15 mouse cellular contexts compared by ENCODE assay signal in genomic region chr8:127076511-127076910, GRCm38 (mm10). TPM values are rescaled to one million over a fixed set of nuclear protein-coding genes. Genes with fewer than 3 reads are reported as not detected.
DNase-seq lines count a peak whose midpoint lies in the region; ATAC-seq and TF ChIP-seq lines count a peak whose summit lies in the region.
"Had no signal": no experiment of that assay in that cellular context is flagged by ENCODE, and none has a peak within 500 bp of the region (broad histone marks: within the 10 kb centered on the region; RNA-seq: fewer than 3 reads in every experiment).

No protein-coding gene starts in this region.

- intact Hi-C loops in gastrocnemius, postnatal 14 days (cut with DNase I; ENCODE audit: low total_unique reads) = no loop called here

- H3K4me3 ChIP-seq in lung, embryonic 15.5 days = no peak overlapping the region
- H3K4me3 ChIP-seq in cerebellum, adult 2 months (replicated peaks; ENCODE audit: insufficient read depth, low read depth, low read length) = no peak overlapping the region
- H3K4me3 ChIP-seq: heart, embryonic 10.5 days; hindbrain, embryonic 10.5 days; limb, embryonic 12.5 days had no signal

- H3K9me3 ChIP-seq in lung, embryonic 15.5 days = no peaks in the 10 kb centered on the region
- H3K9me3 ChIP-seq: heart, embryonic 10.5 days; hindbrain, embryonic 10.5 days; limb, embryonic 12.5 days had no signal

- no peak overlapping the region for H3K9ac ChIP-seq in lung, embryonic 15.5 days
- H3K9ac ChIP-seq: forebrain, postnatal 0 days; limb, embryonic 12.5 days had no signal

- WGBS in lung, embryonic 15.5 days = 58% methylated on average over 7 of the region's 7 CpGs
- WGBS in cerebellum, adult 2 months = 91% methylated on average over 7 of the region's 7 CpGs

- H3K4me2 ChIP-seq in lung, embryonic 15.5 days = no peak overlapping the region
- H3K4me2 ChIP-seq: limb, embryonic 12.5 days had no signal

- no peaks in the 10 kb centered on the region for H3K27me3 ChIP-seq in lung, embryonic 15.5 days
- H3K27me3 ChIP-seq in cerebellum, adult 2 months (ENCODE audit: control insufficient read depth, insufficient read depth, low read length) = no peaks in the 10 kb centered on the region
- H3K27me3 ChIP-seq: limb, embryonic 12.5 days; Patski had no signal

- no peak for TF ChIP-seq POLR2A in cerebellum, adult 2 months (IDR thresholded peaks at IDR 0.05; ENCODE audit: borderline replicate concordance, insufficient read depth, low read length)

- peak; percentile 41 for DNase-seq in urinary bladder, postnatal 14 days (ENCODE audit: low spot score)
- no peak for DNase-seq in urinary bladder, postnatal 10 days (ENCODE audit: low spot score)
- DNase-seq in kidney, postnatal 25 days = peak; percentile 75 to 89
- DNase-seq in gastrocnemius, postnatal 14 days = no peak
- DNase-seq in cerebellum, adult 2 months = no peak
- no peak for DNase-seq in gastrocnemius, postnatal 10 days
- DNase-seq: cerebellum, adult 9-10 months; forebrain, postnatal 0 days; thymus, adult 18-20 months had no signal

- peaks cover 65% of the 10 kb centered on the region for H3K4me1 ChIP-seq in lung, embryonic 15.5 days
- no peaks in the 10 kb centered on the region for H3K4me1 ChIP-seq in cerebellum, adult 2 months (ENCODE audit: control insufficient read depth, insufficient read depth, low read length)

- TF ChIP-seq CTCF in cerebellum, adult 2 months (IDR thresholded peaks at IDR 0.05; ENCODE audit: borderline replicate concordance, insufficient read depth, low read depth, low read length) = no peak

- no peaks in the 10 kb centered on the region; the same call in 1 of the 2 replicates for H3K36me3 ChIP-seq in lung, embryonic 15.5 days
- H3K36me3 ChIP-seq: heart, embryonic 10.5 days; hindbrain, embryonic 10.5 days; limb, embryonic 12.5 days had no signal

- H3K27ac ChIP-seq in lung, embryonic 15.5 days = no peak overlapping the region; the same call in 1 of the 2 replicates
- H3K27ac ChIP-seq in cerebellum, adult 2 months (ENCODE audit: insufficient read depth, low read length) = no peak overlapping the region
- H3K27ac ChIP-seq: heart, embryonic 10.5 days; hindbrain, embryonic 10.5 days; limb, embryonic 12.5 days had no signal

- peak; percentile 44; the same call in 1 of the 2 replicates for ATAC-seq in lung, embryonic 15.5 days (ENCODE audit: borderline replicate concordance, extremely low read depth, low FRiP score, low TSS enrichment)
- no peak for ATAC-seq in erythroblast, adult 5-6 weeks (replicated peaks; ENCODE audit: low FRiP score, poor library complexity, severe bottlenecking)
- ATAC-seq: forebrain, postnatal 0 days; Patski had no signal

RNA-seq across cellular contexts. Expression of gene Pard3, which starts 12.8 kb away (rescaled TPM):
- 21.9 and 23.9 TPM in 2 replicates for polyA plus RNA-seq in lung, embryonic 15.5 days (2015; fragmentation: Nextera tagmentation; extraction: Ambion mirVana)
- 10 to 100 TPM; 23.9 to 25.7 TPM for total RNA-seq in gastrocnemius, postnatal 14 days (2021)
- polyA plus RNA-seq in cerebellum, adult 2 months (2012; rRNA removed) = 13.2 and 13.5 TPM in 2 replicates
- total RNA-seq in erythroblast, adult 5-6 weeks (2015; ENCODE audit: low replicate concordance) = 1.5 and 2.7 TPM in 2 replicates
- 4.2 and 5.8 TPM in 2 replicates for total RNA-seq in erythroblast, adult 5-6 weeks (2017; ENCODE audit: low replicate concordance)
- 10 to 100 TPM; 30.3 to 37.2 TPM for total RNA-seq in gastrocnemius, postnatal 10 days (2021)

Comparison
In these comparisons a context has a peak if more than half of its experiments do, and no peak if none do; other contexts are left out.
1. DNase-seq: peak in urinary bladder, postnatal 14 days (single experiment) and kidney, postnatal 25 days (2 of 2); none in urinary bladder, postnatal 10 days (single experiment), gastrocnemius, postnatal 14 days (single experiment), cerebellum, adult 2 months (0 of 2) and gastrocnemius, postnatal 10 days (single experiment).